Mouse (Mus musculus) forebrain, embryonic 14.5 days (tissue): ENCODE data around the gene Il12a. TPM values are rescaled to one million over a fixed set of nuclear protein-coding genes. Genes with fewer than 3 reads are reported as not detected.
"Not testable (repeated sequence)": the region's sequence is repeated elsewhere in the genome, so short reads cannot be mapped to it uniquely, and the experiment has no call there.

Source experiments
- ATAC-seq: fragments of 200-750 bp; cut with Nextera tagmentation; 2 replicates; pipeline ENCODE4 v1.8.0; 2017; ENCODE audit warnings: mild to moderate bottlenecking, moderate library complexity
- DNase-seq: peaks from one replicate; pipeline ENCODE4 v3.0.0-alpha.2; 2015; ENCODE audit warnings: low spot score
- H3K27ac ChIP-seq: fragments of 300-500 bp; sonication (generic); 2 replicates; pipeline ENCODE4 v1.5.1; 2014; ENCODE audit warnings: low read depth, mild to moderate bottlenecking, control low read depth, low read length, moderate library complexity
- H3K27me3 ChIP-seq: fragments of 300-500 bp; sonication (generic); replicated peaks from 2 replicates; pipeline ENCODE4 v1.6.1; 2014; ENCODE audit warnings: low read length, control low read depth, mixed read lengths; ENCODE audit not compliant: control insufficient read depth, insufficient read depth
- H3K36me3 ChIP-seq: fragments of 300-500 bp; sonication (generic); 2 replicates; pipeline ENCODE4 v1.6.1; 2014; ENCODE audit warnings: low read length, control low read depth; ENCODE audit not compliant: control insufficient read depth, insufficient read depth
- H3K4me1 ChIP-seq: fragments of 300-500 bp; sonication (generic); 2 replicates; pipeline ENCODE4 v1.6.1; 2014; ENCODE audit warnings: antibody characterized with exemption, low read length, control low read depth; ENCODE audit not compliant: control insufficient read depth, insufficient read depth
- H3K4me2 ChIP-seq: fragments of 300-500 bp; sonication (generic); 2 replicates; pipeline ENCODE4 v1.6.1; 2014; ENCODE audit warnings: mild to moderate bottlenecking, control low read depth, low read length
- H3K4me3 ChIP-seq: fragments of 300-500 bp; sonication (generic); 2 replicates; pipeline ENCODE4 v1.5.1; 2014; ENCODE audit warnings: low read depth, low read length, control low read depth
- H3K9ac ChIP-seq: fragments of 300-500 bp; sonication (generic); 2 replicates; pipeline ENCODE4 v1.6.1; 2014; ENCODE audit warnings: mild to moderate bottlenecking, low read length, control low read depth, moderate library complexity
- H3K9me3 ChIP-seq: fragments of 300-500 bp; sonication (generic); replicated peaks from 2 replicates; pipeline ENCODE4 v1.6.1; 2016; ENCODE audit warnings: low read length, control low read depth, mixed read lengths; ENCODE audit not compliant: control insufficient read depth
- WGBS: fragments of 180-500 bp; shearing (Covaris S2); extraction: QIAGEN DNeasy Blood & Tissue Kit; methylation state at CpG from one replicate; pipeline ENCODE4 v1.1.7; 2014; 5-methylcytosine and 5-hydroxymethylcytosine counted together
- polyA plus RNA-seq: library from polyadenylated mRNA; unstranded; fragments of >200 nt; fragmentation: Nextera tagmentation; extraction: Ambion mirVana; gene quantifications from 2 replicates; pipeline ENCODE4 v1.2.1, GENCODE M21; 2014

Gene Il12a
- polyA plus RNA-seq, 1 experiment from 2014 or later: 0.29 TPM

DNA sequence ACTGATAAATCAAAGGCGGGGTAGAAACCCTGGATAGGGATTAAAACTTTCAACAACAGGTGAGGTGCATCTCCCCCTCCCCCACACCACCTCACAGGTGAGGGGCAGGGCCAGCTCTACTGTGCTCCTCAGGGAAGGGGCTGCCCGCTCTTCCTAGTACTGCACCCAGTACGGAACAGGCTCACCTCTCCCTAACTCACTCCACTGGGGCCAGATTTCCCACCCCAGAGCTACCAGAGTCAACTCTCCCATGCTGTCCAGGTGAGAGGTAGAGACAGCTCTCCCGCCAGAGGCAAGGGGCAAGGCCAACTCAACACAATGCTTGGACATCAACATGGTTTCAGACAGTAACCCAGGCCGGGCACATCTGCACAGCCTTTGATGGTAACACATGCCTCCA, 21.1 kb downstream of the Il12a start:
- DNase-seq: no peak
- no peaks in the 10 kb centered on the region for H3K9me3 ChIP-seq
- no peak overlapping the region for H3K27ac ChIP-seq
- no peak overlapping the region for H3K9ac ChIP-seq
- ATAC-seq: no peak
- 95% methylated on average over 5 of the region's 5 CpGs for WGBS
- H3K27me3 ChIP-seq: no peaks in the 10 kb centered on the region
- no peaks in the 10 kb centered on the region for H3K4me1 ChIP-seq
- H3K4me3 ChIP-seq: no peak overlapping the region
- no peak overlapping the region for H3K4me2 ChIP-seq
- H3K36me3 ChIP-seq: no peaks in the 10 kb centered on the region

DNA sequence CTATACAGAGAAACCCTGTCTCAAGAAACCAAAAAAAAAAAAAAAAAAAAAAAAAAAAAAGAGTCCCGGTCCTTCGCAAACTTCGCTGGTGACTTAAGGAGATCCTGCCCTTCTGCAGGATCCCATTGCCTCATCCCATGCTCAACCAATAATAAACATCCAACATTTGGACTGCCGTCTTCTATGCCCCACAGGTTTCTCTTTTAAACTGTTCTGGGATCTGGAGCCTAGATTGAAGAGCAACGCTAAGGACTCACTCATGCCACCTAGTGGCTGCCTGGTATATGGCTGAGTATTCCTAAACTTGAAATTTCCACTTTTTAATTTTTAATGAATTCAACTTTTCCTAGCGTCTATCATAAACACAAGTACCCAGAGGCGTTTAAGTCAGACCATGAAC, 23.1 kb downstream of the Il12a start:
- no peaks in the 10 kb centered on the region for H3K4me1 ChIP-seq
- 12% methylated on average over 7 of the region's 7 CpGs for WGBS
- H3K27me3 ChIP-seq: no peaks in the 10 kb centered on the region
- peak; percentile 52; the same call in 1 of the 2 replicates for ATAC-seq
- H3K4me2 ChIP-seq: no peak overlapping the region
- H3K9ac ChIP-seq: no peak overlapping the region
- DNase-seq: peak; percentile 80
- H3K4me3 ChIP-seq: no peak overlapping the region
- H3K36me3 ChIP-seq: no peaks in the 10 kb centered on the region
- H3K9me3 ChIP-seq: no peaks in the 10 kb centered on the region
- no peak overlapping the region for H3K27ac ChIP-seq

DNA sequence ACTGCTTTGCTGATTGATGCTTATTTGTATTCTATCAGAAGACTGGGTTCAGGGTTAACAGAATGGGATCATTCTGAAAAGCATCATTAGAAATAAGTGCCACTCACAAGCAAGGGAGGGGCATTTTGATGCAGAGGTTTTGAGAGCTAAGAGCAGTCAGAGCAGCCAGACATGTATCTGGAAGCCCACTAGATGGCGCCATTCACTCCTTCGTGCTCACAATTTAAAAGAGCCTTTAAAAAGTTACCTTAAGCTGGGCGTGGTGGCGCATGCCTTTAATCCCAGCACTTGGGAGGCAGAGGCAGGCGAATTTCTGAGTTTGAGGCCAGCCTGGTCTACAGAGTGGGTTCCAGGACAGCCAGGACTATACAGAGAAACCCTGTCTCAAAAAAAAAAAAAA, 26.9 kb downstream of the Il12a start:
- H3K9me3 ChIP-seq, H3K27ac ChIP-seq, H3K4me2 ChIP-seq, H3K4me3 ChIP-seq, H3K9ac ChIP-seq, H3K36me3 ChIP-seq, H3K27me3 ChIP-seq, H3K4me1 ChIP-seq: not testable (repeated sequence)
- peak; percentile 78 for DNase-seq
- WGBS: 47% methylated on average over 5 of the region's 5 CpGs
- ATAC-seq: peak; percentile 49; the same call in 1 of the 2 replicates

DNA sequence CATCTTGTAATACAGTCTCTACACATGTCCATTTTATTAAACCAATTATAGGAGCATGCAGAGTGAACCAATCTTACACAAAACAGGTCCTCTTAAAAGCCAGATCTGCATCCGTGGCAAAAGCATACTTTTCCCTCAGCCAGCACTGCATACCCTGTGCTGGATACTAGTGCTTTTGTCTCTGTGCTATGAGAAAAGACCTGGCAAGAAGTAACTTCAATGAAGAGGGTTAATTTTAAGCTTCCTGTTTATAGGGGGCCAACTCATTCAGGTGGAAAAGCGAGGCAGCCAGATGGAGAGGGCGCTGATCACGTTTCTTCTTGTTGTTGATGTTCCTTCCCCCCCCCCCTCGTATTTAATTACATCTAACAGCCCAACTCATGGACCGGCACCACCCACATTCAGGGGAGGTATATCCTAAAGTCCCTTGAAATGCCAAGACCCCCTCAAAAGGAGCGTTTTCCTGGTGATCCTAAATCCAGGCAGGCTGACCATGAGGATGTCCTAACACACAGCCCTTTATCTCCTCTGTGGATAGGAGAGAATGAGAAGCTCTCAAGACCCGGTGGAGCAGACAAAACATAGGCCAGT, 28.9 kb downstream of the Il12a start:
- Histone ChIP-seq H3K27ac (no peak overlapping the region), H3K9ac (no peak overlapping the region), H3K4me1 (no peaks in the 10 kb centered on the region), H3K4me2 (no peak overlapping the region), H3K36me3 (no peaks in the 10 kb centered on the region), H3K9me3 (no peaks in the 10 kb centered on the region), H3K4me3 (no peak overlapping the region), H3K27me3 (no peaks in the 10 kb centered on the region)
- DNase-seq (no peak), ATAC-seq (no peak)
- 46% methylated on average over 8 of the region's 8 CpGs for WGBS

DNA sequence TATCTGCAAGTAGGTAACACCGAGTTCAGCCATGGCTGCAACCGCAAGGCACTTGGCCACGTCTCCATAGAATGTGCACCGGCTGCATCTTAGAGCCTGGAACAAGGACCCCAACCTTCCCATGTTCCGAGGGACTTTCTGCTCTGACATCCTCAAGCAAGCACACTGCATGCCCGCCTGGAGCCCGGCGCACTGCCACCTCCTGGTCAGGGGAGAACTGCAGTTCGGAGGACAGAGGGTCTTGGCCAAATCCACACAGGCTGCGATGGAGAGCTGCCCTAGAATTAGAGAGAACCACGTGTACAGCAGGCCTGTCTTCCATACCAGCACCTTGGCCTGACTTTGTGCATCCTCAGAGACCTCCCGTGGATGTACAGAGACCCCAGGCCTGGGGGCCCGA, 29.8 kb downstream of the Il12a start:
- no peak overlapping the region for H3K9ac ChIP-seq
- ATAC-seq (peak; percentile 62), DNase-seq (peak; percentile 49)
- H3K27ac ChIP-seq: no peak overlapping the region
- H3K27me3 ChIP-seq: no peaks in the 10 kb centered on the region
- H3K4me2 ChIP-seq: no peak overlapping the region
- no peaks in the 10 kb centered on the region for H3K36me3 ChIP-seq
- H3K4me3 ChIP-seq: no peak overlapping the region
- no peaks in the 10 kb centered on the region for H3K9me3 ChIP-seq
- H3K4me1 ChIP-seq: no peaks in the 10 kb centered on the region
- WGBS: 41% methylated on average over 13 of the region's 13 CpGs

DNA sequence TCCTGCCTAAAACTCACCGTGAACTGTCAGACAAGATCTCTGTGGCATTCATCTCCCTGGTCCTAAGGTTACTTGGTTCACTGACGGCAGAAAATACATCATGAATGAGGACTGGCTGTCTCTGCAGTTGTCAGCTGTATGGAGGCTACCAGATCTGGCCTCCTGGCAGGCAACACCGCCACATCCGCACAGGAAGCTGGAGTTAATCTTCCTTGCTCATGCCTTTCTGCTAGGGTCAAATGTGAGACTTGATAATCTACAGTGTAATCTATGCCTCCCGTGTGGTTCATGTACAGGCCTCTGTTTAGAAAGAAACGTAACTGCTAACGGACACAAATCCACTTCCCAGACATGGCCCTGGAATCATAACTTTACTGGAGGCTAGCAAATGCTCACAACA, 51.5 kb downstream of the Il12a start:
- Histone ChIP-seq H3K4me1 (no peaks in the 10 kb centered on the region), H3K27me3 (no peaks in the 10 kb centered on the region), H3K9me3 (no peaks in the 10 kb centered on the region), H3K9ac (no peak overlapping the region), H3K4me2 (no peak overlapping the region), H3K4me3 (no peak overlapping the region), H3K27ac (no peak overlapping the region), H3K36me3 (no peaks in the 10 kb centered on the region)
- 92% methylated on average over 7 of the region's 7 CpGs for WGBS
- no peak for ATAC-seq
- no peak for DNase-seq

DNA sequence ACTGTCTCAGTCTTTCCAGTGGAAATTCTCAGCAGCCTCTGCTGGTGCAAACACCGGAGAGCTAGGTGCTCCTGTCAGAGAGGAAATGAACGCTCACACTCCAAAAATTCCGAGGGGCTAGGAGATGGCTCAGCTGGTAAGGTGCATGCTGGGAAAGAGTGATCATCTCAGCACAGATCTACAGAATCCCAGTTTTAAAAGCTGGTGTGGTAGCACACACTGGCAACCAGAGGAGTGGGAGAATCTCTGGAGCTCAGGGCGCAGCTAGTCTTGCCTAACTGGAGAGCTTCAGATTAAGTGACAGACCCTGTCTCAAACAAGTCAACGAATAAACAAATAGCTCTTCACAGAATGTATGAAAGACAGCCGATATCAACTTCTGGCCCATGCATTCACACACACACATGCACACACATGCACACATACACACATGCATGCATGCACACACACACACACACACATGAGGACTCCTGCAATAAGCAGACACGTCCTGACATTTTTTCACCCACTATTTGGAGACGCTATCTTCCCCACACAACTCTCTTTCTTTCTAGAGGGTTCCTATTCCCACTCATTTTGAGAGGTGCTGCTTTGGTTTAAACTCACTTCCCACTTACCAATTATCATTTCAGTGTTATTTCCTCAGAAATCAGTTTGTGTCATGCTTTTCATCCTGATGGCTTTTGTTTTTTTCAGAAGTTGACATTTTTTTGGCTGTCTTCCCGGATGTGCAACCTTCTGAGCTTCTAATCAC, 52.5 kb downstream of the Il12a start:
- H3K27me3 ChIP-seq: no peaks in the 10 kb centered on the region
- no peak overlapping the region for H3K9ac ChIP-seq
- no peak overlapping the region for H3K4me2 ChIP-seq
- DNase-seq (peak; percentile 62), ATAC-seq (peak; percentile 29)
- H3K36me3 ChIP-seq: no peaks in the 10 kb centered on the region
- 0 out of 2 replicates have a peak overlapping the region, but pooled peaks have one; percentile 17 for H3K27ac ChIP-seq
- 65% methylated on average over 9 of the region's 9 CpGs for WGBS
- H3K4me1 ChIP-seq: no peaks in the 10 kb centered on the region
- H3K4me3 ChIP-seq: no peak overlapping the region
- H3K9me3 ChIP-seq: no peaks in the 10 kb centered on the region

DNA sequence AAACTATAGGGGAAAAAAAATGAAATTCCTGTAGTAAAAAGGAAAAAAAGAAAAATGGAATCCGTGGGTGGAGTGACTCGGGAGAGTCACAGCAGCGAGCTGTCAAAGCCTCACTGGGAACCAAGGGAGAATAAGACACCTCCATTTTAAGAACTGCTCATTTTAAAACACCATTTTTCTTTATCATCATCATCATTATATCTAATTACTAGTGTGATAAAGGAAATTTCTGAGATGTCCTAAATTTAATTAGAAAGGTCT, 53.0 kb downstream of the Il12a start:
- no peak for ATAC-seq
- H3K27me3 ChIP-seq: no peaks in the 10 kb centered on the region

DNA sequence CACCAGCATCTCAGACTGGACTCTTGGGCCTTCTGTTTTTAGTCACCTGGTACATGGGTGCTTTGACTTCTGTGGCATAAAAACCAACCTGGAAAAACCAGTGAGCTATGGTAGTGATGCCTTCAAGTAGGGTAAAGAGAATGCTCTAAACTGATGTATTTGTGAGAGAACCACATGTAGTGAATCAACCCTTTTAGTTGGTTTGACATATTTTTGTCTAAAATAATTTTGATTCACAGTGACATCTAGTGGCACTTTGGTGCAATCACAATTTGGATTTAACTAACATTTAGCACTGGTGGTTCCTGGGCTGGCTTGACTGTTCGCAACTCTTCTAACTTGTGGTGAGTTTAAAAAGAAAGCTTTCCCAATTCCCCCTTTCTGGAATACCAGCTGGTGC, 53.7 kb downstream of the Il12a start:
- no peak overlapping the region for H3K27ac ChIP-seq
- H3K27me3 ChIP-seq: no peaks in the 10 kb centered on the region
- DNase-seq (peak; percentile 82), ATAC-seq (0 out of 2 replicates have a peak, but pooled peaks have one; percentile 12)
- H3K4me3 ChIP-seq: no peak overlapping the region
- H3K4me1 ChIP-seq: no peaks in the 10 kb centered on the region
- WGBS: 74% methylated on average over 1 of the region's 1 CpGs
- H3K4me2 ChIP-seq: no peak overlapping the region
- no peak overlapping the region for H3K9ac ChIP-seq
- H3K36me3 ChIP-seq: no peaks in the 10 kb centered on the region
- H3K9me3 ChIP-seq: no peaks in the 10 kb centered on the region

More for the DNA sequence above, 53.0 kb downstream of the Il12a start:
- Histone ChIP-seq H3K36me3 (no peaks in the 10 kb centered on the region), H3K4me2 (no peak overlapping the region), H3K9ac (no peak overlapping the region), H3K9me3 (no peaks in the 10 kb centered on the region), H3K4me3 (no peak overlapping the region), H3K27ac (no peak overlapping the region), H3K4me1 (no peaks in the 10 kb centered on the region)
- 43% methylated on average over 3 of the region's 3 CpGs for WGBS
- no peak for DNase-seq
